Comparison of ENCODE assay signal across 14 mouse cellular contexts in the genomic region with DNA sequence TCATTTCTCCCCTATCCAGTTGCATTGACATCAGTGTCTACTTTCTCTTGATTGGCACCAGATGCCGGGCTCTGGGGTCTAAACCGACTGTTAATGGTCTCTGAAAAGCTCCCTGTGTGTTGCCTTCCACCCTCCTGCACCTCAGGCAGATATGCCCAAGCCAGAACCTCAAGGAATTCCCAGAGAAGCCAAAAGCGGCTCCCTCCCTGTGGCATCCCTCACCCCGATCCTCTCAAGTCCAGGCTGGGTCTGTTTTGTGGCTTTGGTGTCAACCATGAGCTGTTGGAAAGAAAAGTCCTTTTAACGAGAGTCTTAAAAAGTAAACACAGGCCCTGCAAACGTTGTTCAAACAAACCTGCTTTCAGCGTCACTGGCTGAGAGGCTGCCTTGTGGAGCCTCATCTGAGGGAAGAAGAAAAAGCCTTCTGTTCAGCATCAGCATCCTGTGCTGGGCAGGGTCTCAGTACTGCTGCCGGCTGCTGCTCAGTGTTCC. TPM values are rescaled to one million over a fixed set of nuclear protein-coding genes. Genes with fewer than 3 reads are reported as not detected.
DNase-seq lines count a peak whose midpoint lies in the region; ATAC-seq lines count a peak whose summit lies in the region.
"Had no signal": no experiment of that assay in that cellular context is flagged by ENCODE, and none has a peak within 500 bp of the region (broad histone marks: within the 10 kb centered on the region; RNA-seq: fewer than 3 reads in every experiment).

No protein-coding gene starts in this region.

- ATAC-seq in intestine, embryonic 15.5 days = 0 out of 2 replicates have a peak, but pooled peaks have one; percentile 17
- no peak for ATAC-seq in intestine, embryonic 16.5 days
- ATAC-seq in limb, embryonic 15.5 days (ENCODE audit: insufficient number of reproducible peaks, low FRiP score, low TSS enrichment, low read depth) = peak; percentile 74
- ATAC-seq: activated CD4-positive, CD25-positive, alpha-beta regulatory T cell, adult 4 months; inflammation-experienced regulatory T-cells, adult 6 months; liver, postnatal 0 days had no signal

- WGBS in intestine, embryonic 15.5 days = 15% methylated on average over 8 of the region's 8 CpGs
- 23% methylated on average over 8 of the region's 8 CpGs for WGBS in intestine, embryonic 16.5 days
- WGBS in limb, embryonic 15.5 days = 30% methylated on average over 8 of the region's 8 CpGs

- H3K36me3 ChIP-seq in intestine, embryonic 15.5 days = no peaks in the 10 kb centered on the region
- no peaks in the 10 kb centered on the region for H3K36me3 ChIP-seq in intestine, embryonic 16.5 days (ENCODE audit: control insufficient read depth, insufficient read depth, low read length)
- H3K36me3 ChIP-seq in limb, embryonic 15.5 days = peaks cover 18% of the 10 kb centered on the region

- H3K27ac ChIP-seq in intestine, embryonic 15.5 days = no peak overlapping the region
- no peak overlapping the region for H3K27ac ChIP-seq in intestine, embryonic 16.5 days (ENCODE audit: low read length)
- H3K27ac ChIP-seq in limb, embryonic 15.5 days = peak overlapping the region; percentile 88

- peaks cover 9% of the 10 kb centered on the region; the same call in 1 of the 2 replicates for H3K4me1 ChIP-seq in intestine, embryonic 15.5 days (replicated peaks)
- no peaks in the 10 kb centered on the region; the same call in 1 of the 2 replicates for H3K4me1 ChIP-seq in intestine, embryonic 16.5 days (ENCODE audit: control insufficient read depth, insufficient read depth, low read length)
- peaks cover 39% of the 10 kb centered on the region; the same call in 1 of the 2 replicates for H3K4me1 ChIP-seq in limb, embryonic 15.5 days

- no peak overlapping the region for H3K4me3 ChIP-seq in intestine, embryonic 15.5 days (replicated peaks)
- no peak overlapping the region for H3K4me3 ChIP-seq in intestine, embryonic 16.5 days (ENCODE audit: low read length)
- H3K4me3 ChIP-seq in limb, embryonic 15.5 days = no peak overlapping the region
- H3K4me3 ChIP-seq: erythroblast, embryonic 14.5 days had no signal

- H3K4me2 ChIP-seq in intestine, embryonic 15.5 days (replicated peaks) = no peak overlapping the region
- H3K4me2 ChIP-seq in intestine, embryonic 16.5 days (ENCODE audit: low read depth, low read length) = no peak overlapping the region
- no peak overlapping the region for H3K4me2 ChIP-seq in limb, embryonic 15.5 days

- H3K27me3 ChIP-seq in intestine, embryonic 15.5 days (replicated peaks) = no peaks in the 10 kb centered on the region
- no peaks in the 10 kb centered on the region for H3K27me3 ChIP-seq in intestine, embryonic 16.5 days (replicated peaks; ENCODE audit: control insufficient read depth, insufficient read depth, low read length)
- H3K27me3 ChIP-seq in limb, embryonic 15.5 days = no peaks in the 10 kb centered on the region

- no peak overlapping the region for H3K9ac ChIP-seq in intestine, embryonic 15.5 days
- no peak overlapping the region for H3K9ac ChIP-seq in intestine, embryonic 16.5 days (ENCODE audit: low read depth, low read length)
- no peak overlapping the region for H3K9ac ChIP-seq in limb, embryonic 15.5 days
- H3K9ac ChIP-seq: liver, postnatal 0 days had no signal

- DNase-seq in embryo, embryonic 10.5 days (ENCODE audit: low spot score) = peak; percentile 64
- peak; percentile 59 for DNase-seq in fibroblast of lung, adult 2 months (ENCODE audit: low read depth)
- no peak for DNase-seq in kidney, postnatal 25 days
- DNase-seq in thymus, postnatal 0 days (ENCODE audit: low spot score) = no peak
- DNase-seq in kidney, postnatal 4 days = no peak
- DNase-seq: cerebellum, adult 2 months; liver, postnatal 0 days; thymus, adult 2 months had no signal

- no peaks in the 10 kb centered on the region for H3K9me3 ChIP-seq in intestine, embryonic 15.5 days
- no peaks in the 10 kb centered on the region for H3K9me3 ChIP-seq in intestine, embryonic 16.5 days (ENCODE audit: control insufficient read depth, low read length)
- H3K9me3 ChIP-seq in limb, embryonic 15.5 days = no peaks in the 10 kb centered on the region

RNA-seq across cellular contexts. Expression of a gene that starts 32.7 kb away (rescaled TPM):
- 37.0 and 39.2 TPM in 2 replicates for polyA plus RNA-seq in intestine, embryonic 15.5 days (2015; fragmentation: Nextera tagmentation; extraction: Ambion mirVana)
- 41.6 and 42.0 TPM in 2 replicates for polyA plus RNA-seq in intestine, embryonic 16.5 days (2015; fragmentation: Nextera tagmentation; extraction: Ambion mirVana)
- polyA plus RNA-seq in limb, embryonic 15.5 days (2015; fragmentation: Nextera tagmentation; extraction: Ambion mirVana) = 114 and 119 TPM in 2 replicates
- polyA plus RNA-seq in thymus, postnatal 0 days (2015; fragmentation: Nextera tagmentation; extraction: Ambion mirVana) = 65.1 and 75.2 TPM in 2 replicates

RNA-seq across cellular contexts. Expression of a gene that starts 44.0 kb away (rescaled TPM):
- polyA plus RNA-seq in intestine, embryonic 15.5 days (2015; fragmentation: Nextera tagmentation; extraction: Ambion mirVana) = 74.4 and 74.8 TPM in 2 replicates
- polyA plus RNA-seq in intestine, embryonic 16.5 days (2015; fragmentation: Nextera tagmentation; extraction: Ambion mirVana) = 68.2 and 73.5 TPM in 2 replicates
- polyA plus RNA-seq in limb, embryonic 15.5 days (2015; fragmentation: Nextera tagmentation; extraction: Ambion mirVana) = 78.5 and 84.8 TPM in 2 replicates
- polyA plus RNA-seq in thymus, postnatal 0 days (2015; fragmentation: Nextera tagmentation; extraction: Ambion mirVana) = 59.8 and 73.2 TPM in 2 replicates

Comparison
In these comparisons a context has a peak if more than half of its experiments do, and no peak if none do; other contexts are left out.
1. DNase-seq: peak in embryo, embryonic 10.5 days (single experiment) and fibroblast of lung, adult 2 months (single experiment); none in kidney, postnatal 25 days (0 of 2), thymus, postnatal 0 days (single experiment) and kidney, postnatal 4 days (0 of 2).